Mouse (Mus musculus) heart, postnatal 0 days (tissue): ENCODE data around the gene Zfp442.
"Not testable (repeated sequence)": the region's sequence is repeated elsewhere in the genome, so short reads cannot be mapped to it uniquely, and the experiment has no call there.

Experiments used
- CTCF ChIP-seq: IDR thresholded peaks from 2 replicates; pipeline ENCODE4 v1.5.1; 2016; ENCODE audit warnings: antibody characterized with exemption, control low read depth, low read depth
- EP300 ChIP-seq: IDR thresholded peaks from 2 replicates; pipeline ENCODE4 v1.6.1; 2016; ENCODE audit warnings: antibody characterized with exemption, low read depth

GRCm38 (mm10) chr2:150412146-150412545 is 39.1 kb downstream of the Zfp442 start:
- not testable (repeated sequence) for TF ChIP-seq CTCF, EP300
